Mouse (Mus musculus): ENCODE measurements around the gene Mecom.

Mecom gene

GRCm38 (mm10) chr3:29963953-29964352 lies 583.9 kb downstream of the Mecom start:
- no peak for DNase-seq (ENCODE audit: low read depth, low spot score)

- no peak for DNase-seq (ENCODE audit: low read depth, low spot score)
These were observed 584.4 kb downstream of the Mecom start for GRCm38 (mm10) chr3:29963447-29963846.

GRCm38 (mm10) chr3:29959051-29959450 lies 588.8 kb downstream of the Mecom start:
- peak; percentile 72 for DNase-seq (ENCODE audit: low read depth, low spot score)

- no peak for DNase-seq (ENCODE audit: low read depth, low spot score)
These were observed 590.2 kb downstream of the Mecom start for GRCm38 (mm10) chr3:29957365-29958236.

GRCm38 (mm10) chr3:29953269-29953668 lies 594.5 kb downstream of the Mecom start:
- peak; percentile 84 for DNase-seq (ENCODE audit: low read depth, low spot score)

GRCm38 (mm10) chr3:29950853-29951252 lies 597.0 kb downstream of the Mecom start:
- no peak for DNase-seq (ENCODE audit: low read depth, low spot score)

- DNase-seq (ENCODE audit: low read depth, low spot score) = peak; percentile 98
These were observed 644.1 kb downstream of the Mecom start for GRCm38 (mm10) chr3:29903596-29904308.

Measured in 3T3-L1 (cell line).